Mouse (Mus musculus) heart, postnatal 4 days (tissue): ENCODE measurements around the gene Aurkc. TPM values are rescaled to one million over a fixed set of nuclear protein-coding genes. Genes with fewer than 3 reads are reported as not detected.
"Not testable (repeated sequence)": the region's sequence is repeated elsewhere in the genome, so short reads cannot be mapped to it uniquely, and the experiment has no call there.

ENCODE experiments used
- DNase-seq: peaks from one replicate; pipeline ENCODE4 v3.0.0; 2021
- total RNA-seq, 2 experiments: library from RNA; stranded (reverse); gene quantifications; 2 replicates each; pipeline ENCODE4 v1.2.3; 2021

Gene Aurkc
- not detected for total RNA-seq

GRCm38 (mm10) chr7:6995251-6995650 is at the start of gene Aurkc:
Aurkc (plus strand) TSS chr7:6995300.
- not testable (repeated sequence) for DNase-seq

GRCm38 (mm10) chr7:6948061-6948460 is 47.0 kb upstream of the Aurkc start:
- DNase-seq = not testable (repeated sequence)

GRCm38 (mm10) chr7:6956576-6956975 is 38.5 kb upstream of the Aurkc start:
- no peak for DNase-seq

GRCm38 (mm10) chr7:6958574-6958973 is 36.5 kb upstream of the Aurkc start:
- no peak for DNase-seq

GRCm38 (mm10) chr7:6973566-6973965 is 21.5 kb upstream of the Aurkc start:
- no peak for DNase-seq

GRCm38 (mm10) chr7:6976890-6977289 is 18.2 kb upstream of the Aurkc start:
- DNase-seq = no peak

GRCm38 (mm10) chr7:6998914-6999313 is 3.8 kb downstream of the Aurkc start:
- not testable (repeated sequence) for DNase-seq

- not testable (repeated sequence) for DNase-seq
Measured at GRCm38 (mm10) chr7:7005441-7005840, 10.3 kb downstream of the Aurkc start.

GRCm38 (mm10) chr7:7027445-7027844 is 32.3 kb downstream of the Aurkc start:
- DNase-seq = no peak

GRCm38 (mm10) chr7:7049659-7050320 is 54.7 kb downstream of the Aurkc start:
- DNase-seq = not testable (repeated sequence)

Other genes with a start within 250 kb of the Aurkc start
- 1 to 10 TPM; 4.3 to 4.5 TPM for gene Zfp954, start 126.2 kb downstream of the Aurkc start, total RNA-seq
- gene Zfp773, start 141.5 kb downstream of the Aurkc start, total RNA-seq = under 1 TPM; 0.36 to 0.67 TPM
- 1 to 10 TPM; 1.1 to 1.4 TPM for gene Zfp418, start 176.0 kb downstream of the Aurkc start, total RNA-seq
- 1 to 10 TPM; 2.8 to 2.9 TPM for gene Zfp772, start 214.7 kb downstream of the Aurkc start, total RNA-seq